Mouse (Mus musculus) heart, adult 2 months (tissue): ENCODE results near the gene Vars. TPM values are rescaled to one million over a fixed set of nuclear protein-coding genes. Genes with fewer than 3 reads are reported as not detected.

Source experiments
- DNase-seq, 2 experiments: peaks; one replicate each; pipeline ENCODE4 v3.0.0; 2021
- H3K27ac ChIP-seq: fragments of 200-600 bp; 2 replicates; pipeline ENCODE4 v1.8.1; 2022
- H3K27me3 ChIP-seq: fragments of 200-500 bp; 2 replicates; pipeline ENCODE4 v1.6.1; 2012; ENCODE audit warnings: mild to moderate bottlenecking, low read length, inconsistent platforms, mixed read lengths; ENCODE audit not compliant: control insufficient read depth, insufficient read depth
- H3K36me3 ChIP-seq: fragments of 200-500 bp; 2 replicates; pipeline ENCODE4 v1.6.1; 2012; ENCODE audit warnings: low read length, inconsistent platforms; ENCODE audit not compliant: control insufficient read depth, insufficient read depth
- H3K4me1 ChIP-seq: fragments of 200-500 bp; 2 replicates; pipeline ENCODE4 v1.6.1; 2011; ENCODE audit warnings: low read length; ENCODE audit not compliant: control insufficient read depth, insufficient read depth
- H3K4me3 ChIP-seq: fragments of 200-600 bp; 2 replicates; pipeline ENCODE4 v1.8.1; 2022
- H3K79me2 ChIP-seq: fragments of 200-500 bp; replicated peaks from 2 replicates; pipeline ENCODE4 v1.6.1; 2012; ENCODE audit warnings: mild to moderate bottlenecking, inconsistent platforms, low read length, moderate library complexity, mixed read lengths; ENCODE audit not compliant: control insufficient read depth, insufficient read depth
- H3K9ac ChIP-seq: fragments of 200-500 bp; 2 replicates; pipeline ENCODE4 v1.6.1; 2012; ENCODE audit warnings: low read depth, mild to moderate bottlenecking, control low read depth, inconsistent platforms, low read length, mixed read lengths
- CTCF ChIP-seq: fragments of 200-600 bp; IDR thresholded peaks from 2 replicates; pipeline ENCODE4 v1.8.1; 2022; ENCODE audit warnings: antibody characterized with exemption, mild to moderate bottlenecking, moderate library complexity
- EP300 ChIP-seq: fragments of 200-500 bp; IDR thresholded peaks from 2 replicates; pipeline ENCODE4 v1.6.1; 2011; ENCODE audit warnings: low read depth, low read length, control low read depth; ENCODE audit not compliant: insufficient read depth
- POLR2A ChIP-seq: fragments of 200-500 bp; IDR thresholded peaks from 2 replicates; pipeline ENCODE4 v1.6.1; 2011; ENCODE audit warnings: mild to moderate bottlenecking, low read depth, low read length, control low read depth; ENCODE audit not compliant: insufficient read depth
- WGBS: fragments of 180-500 bp; shearing (Covaris S2); methylation state at CpG from one replicate; pipeline ENCODE4 v1.1.7; 2018; 5-methylcytosine and 5-hydroxymethylcytosine counted together
- intact Hi-C: fragments of 180-260 bp; cut with DNase I; formaldehyde crosslinking; loops from one replicate; pipeline ENCODE4 v1.15.1; 2025
- polyA plus RNA-seq: library from polyadenylated mRNA; depleted of rRNA; stranded (reverse); fragments of >200 nt; gene quantifications from 2 replicates; pipeline ENCODE4 v1.2.3, GENCODE M21; 2012
- total RNA-seq, 2 experiments: library from RNA; stranded (reverse); gene quantifications; 2 replicates each; pipeline ENCODE4 v1.2.3; 2021

Gene Vars
- total and polyA plus RNA-seq, 3 experiments, result 27.0 to 39.2 (median 28.5) TPM

GRCm38 (mm10) chr17:34979631-34980030 is 21.2 kb upstream of the Vars start:
- no peak for TF ChIP-seq POLR2A
- TF ChIP-seq EP300, result no peak
- no peak for TF ChIP-seq CTCF
- Histone ChIP-seq H3K27ac (no peak overlapping the region), H3K36me3 (no peaks in the 10 kb centered on the region; the same call in 1 of the 2 replicates), H3K79me2 (peaks cover 2% of the 10 kb centered on the region; the same call in 1 of the 2 replicates), H3K4me3 (no peak overlapping the region), H3K4me1 (peaks cover 4% of the 10 kb centered on the region), H3K9ac (no peak overlapping the region), H3K27me3 (no peaks in the 10 kb centered on the region)
- DNase-seq, result no peak
- intact Hi-C loops, result loop anchor here (1.0 to 10.0 kb wide), 5 partner anchors 21 to 1295 kb away; partner anchors contain the start of genes Dxo, Neu1, Stk19 and Trim39
- 92% methylated on average over 4 of the region's 4 CpGs for WGBS

- Histone ChIP-seq H3K36me3 (no peaks in the 10 kb centered on the region; the same call in 1 of the 2 replicates), H3K79me2 (peaks cover 2% of the 10 kb centered on the region; the same call in 1 of the 2 replicates), H3K9ac (0 out of 2 replicates have a peak overlapping the region, but pooled peaks have one; percentile 17), H3K4me1 (peaks cover 4% of the 10 kb centered on the region), H3K27ac (peak overlapping the region; percentile 99), H3K27me3 (no peaks in the 10 kb centered on the region), H3K4me3 (peak overlapping the region; percentile 97)
- 6% methylated on average over 2 of the region's 2 CpGs for WGBS
- intact Hi-C loops, result loop anchor here (1.0 to 5.0 kb wide), 4 partner anchors 20 to 143 kb away; partner anchors contain the start of genes Dxo, Neu1, Stk19 and Vars
- peak; percentile 89 for TF ChIP-seq CTCF
- no peak for TF ChIP-seq POLR2A
- no peak for DNase-seq
Measured at GRCm38 (mm10) chr17:34980655-34981054, 20.1 kb upstream of the Vars start.

- Histone ChIP-seq H3K9ac (peak within 1 kb of the TSS; percentile 98), H3K4me3 (peak within 1 kb of the TSS; percentile 97), H3K27ac (peak within 1 kb of the TSS; percentile 99), H3K4me1 (peaks cover 4% of the 10 kb centered on the region), H3K36me3 (no peaks in the 10 kb centered on the region; the same call in 1 of the 2 replicates), H3K79me2 (peaks cover 2% of the 10 kb centered on the region; the same call in 1 of the 2 replicates), H3K27me3 (no peaks in the 10 kb centered on the region)
- peak; percentile 95 to 96 for DNase-seq
- intact Hi-C loops, result loop anchor here (2.0 to 5.0 kb wide), 4 partner anchors 19 to 144 kb away; partner anchors contain the start of genes Dxo, Nelfe, Neu1 and Skiv2l
- TF ChIP-seq CTCF (peak; percentile 32), EP300 (peak; percentile 86), POLR2A (peak; percentile 99)
- under 1% methylated on average over 58 of the region's 58 CpGs for WGBS
Measured at GRCm38 (mm10) chr17:34981690-34982180, 19.1 kb upstream of the Vars start, which contains the start of gene Lsm2. TSS of gene Lsm2 (plus strand) at chr17:34981862.

DNA sequence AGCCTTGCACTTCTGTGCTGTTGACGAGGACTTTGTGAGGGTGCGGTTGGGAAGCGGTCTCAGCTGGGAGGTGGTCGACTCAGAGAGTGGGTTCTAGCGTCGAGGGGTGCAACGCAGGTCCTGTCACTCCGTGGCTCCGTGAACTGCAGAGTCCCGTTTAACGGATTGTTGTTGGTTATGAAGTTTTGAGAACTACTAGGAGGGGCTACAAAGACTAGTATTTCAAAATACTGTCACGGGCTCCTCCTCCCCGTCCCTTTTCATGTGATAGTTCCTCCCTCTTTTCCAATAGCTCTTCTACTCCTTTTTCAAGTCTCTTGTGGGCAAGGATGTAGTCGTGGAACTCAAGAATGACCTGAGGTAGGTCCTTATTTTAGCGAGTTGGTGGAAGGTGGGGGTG is 18.5 kb upstream of the Vars start:
- 0% methylated on average over 15 of the region's 15 CpGs for WGBS
- Histone ChIP-seq H3K27ac (peak overlapping the region; percentile 99), H3K36me3 (no peaks in the 10 kb centered on the region; the same call in 1 of the 2 replicates), H3K4me1 (peaks cover 4% of the 10 kb centered on the region), H3K27me3 (no peaks in the 10 kb centered on the region), H3K9ac (peak overlapping the region; percentile 98), H3K4me3 (peak overlapping the region; percentile 97), H3K79me2 (peaks cover 2% of the 10 kb centered on the region; the same call in 1 of the 2 replicates)
- no peak for TF ChIP-seq POLR2A
- no peak for TF ChIP-seq CTCF
- TF ChIP-seq EP300, result no peak
- no peak for DNase-seq
- intact Hi-C loops, result loop anchor here (2.0 to 5.0 kb wide), 2 partner anchors 132 to 145 kb away; partner anchors contain the start of genes Dxo, Nelfe, Skiv2l and Stk19

DNA sequence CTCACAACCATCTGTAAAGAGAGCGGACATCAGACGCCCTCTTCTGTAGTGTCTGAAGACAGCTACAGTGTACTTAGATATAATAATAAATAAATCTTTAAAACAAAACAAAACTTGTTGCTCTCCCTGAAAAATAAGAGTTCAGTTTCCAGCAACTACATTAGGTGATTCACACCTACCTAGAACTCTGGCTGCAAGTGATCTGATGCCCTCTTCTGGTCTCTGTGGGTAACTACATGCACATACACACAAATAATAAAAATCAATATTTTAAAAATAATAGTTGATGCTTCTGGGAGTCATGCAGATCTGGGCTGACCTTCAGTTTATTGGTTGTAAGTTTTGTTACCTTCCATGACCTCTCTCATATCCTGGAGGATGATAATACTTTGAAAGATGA is 16.6 kb upstream of the Vars start:
- H3K4me3 ChIP-seq, result no peak overlapping the region
- DNase-seq, result no peak
- no peak overlapping the region for H3K27ac ChIP-seq
- H3K9ac ChIP-seq, result no peak overlapping the region
- 75% methylated on average over 2 of the region's 2 CpGs for WGBS
- no peaks in the 10 kb centered on the region for H3K27me3 ChIP-seq
- intact Hi-C loops, result loop anchor here (1.0 to 5.0 kb wide), 2 partner anchors 128 to 147 kb away; partner anchors contain the start of genes Dxo and Stk19
- peaks cover 4% of the 10 kb centered on the region for H3K4me1 ChIP-seq
- TF ChIP-seq POLR2A, result no peak
- peak; percentile 93 for TF ChIP-seq CTCF
- no peaks in the 10 kb centered on the region; the same call in 1 of the 2 replicates for H3K36me3 ChIP-seq
- peaks cover 2% of the 10 kb centered on the region; the same call in 1 of the 2 replicates for H3K79me2 ChIP-seq

- DNase-seq, result no peak
- intact Hi-C loops, result no loop called here
Measured at GRCm38 (mm10) chr17:34994751-34995150, 6.0 kb upstream of the Vars start.

More at GRCm38 (mm10) chr17:34994751-34995150, 6.0 kb upstream of the Vars start:
- Histone ChIP-seq H3K4me3 (no peak overlapping the region), H3K36me3 (no peaks in the 10 kb centered on the region), H3K9ac (no peak overlapping the region), H3K27me3 (no peaks in the 10 kb centered on the region), H3K27ac (no peak overlapping the region), H3K4me1 (no peaks in the 10 kb centered on the region; the same call in none of the 2 replicates), H3K79me2 (no peaks in the 10 kb centered on the region)
- no peak for TF ChIP-seq POLR2A
- TF ChIP-seq EP300, result no peak
- TF ChIP-seq CTCF, result no peak
